Mouse (Mus musculus): ENCODE results near the gene F930015N05Rik. TPM values are rescaled to one million over a fixed set of nuclear protein-coding genes. Genes with fewer than 3 reads are reported as not detected.

F930015N05Rik gene
- not detected in 4 replicates for total RNA-seq (2023; ENCODE audit: inconsistent age)

GRCm38 (mm10) chr11:64436412-64436727, at the start of gene F930015N05Rik:
TSS of gene F930015N05Rik (minus strand) at chr11:64436653.

DNA sequence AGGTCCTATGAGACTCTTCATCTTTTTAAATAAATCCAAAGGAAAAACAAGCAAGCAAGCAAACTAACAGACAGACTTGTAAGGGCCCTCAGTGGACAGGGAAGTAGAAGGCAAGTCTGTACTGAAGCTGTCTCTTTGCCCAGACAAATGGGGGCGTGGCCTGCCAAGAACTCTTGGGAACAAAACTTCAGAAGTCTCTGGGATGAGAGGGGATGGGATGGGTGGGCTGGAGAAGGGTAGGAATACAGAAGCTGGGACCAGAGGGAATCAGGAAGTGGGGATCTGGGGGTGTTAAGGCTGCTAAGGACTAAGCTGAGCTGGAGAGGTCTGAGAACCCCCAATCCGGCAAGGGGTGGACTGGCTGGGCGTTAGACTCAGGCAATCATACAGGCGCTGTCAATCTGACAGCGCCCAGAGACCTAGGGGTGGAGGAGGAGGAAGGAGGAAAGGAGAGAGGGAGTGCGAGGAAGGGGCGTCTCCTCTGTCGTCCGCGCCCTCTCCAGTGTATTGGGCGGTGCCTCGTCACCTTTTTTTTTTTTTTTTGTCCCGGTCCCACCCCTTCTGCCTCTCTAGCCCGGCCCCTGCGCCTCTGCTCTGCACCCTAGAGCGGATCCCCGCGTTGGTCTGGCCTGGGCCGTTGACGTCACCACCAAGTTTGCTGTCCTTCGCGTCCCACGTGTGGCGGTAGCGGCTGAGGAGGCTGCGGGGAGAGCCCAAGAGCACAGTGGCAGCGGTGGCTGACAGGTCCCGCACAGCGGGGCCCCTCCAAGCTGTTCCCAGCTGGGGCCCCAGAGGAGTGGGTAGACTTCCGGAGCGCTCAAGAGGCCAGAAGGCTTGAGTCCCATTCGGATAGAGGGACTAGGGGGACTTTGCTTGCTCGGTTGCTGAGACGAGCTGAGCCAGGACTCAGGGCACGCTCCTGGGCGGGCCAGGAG, 1.6 kb downstream of the F930015N05Rik start, which contains the start of gene Hs3st3a1:
Hs3st3a1 (plus strand) TSS at position 722 of the 935 bp plus-strand sequence.

Other genes starting within 250 kb of the F930015N05Rik start
- 0.38 to 0.63 TPM (median 0.51 TPM) in 4 replicates for gene Hs3st3a1, start 1.3 kb downstream of the F930015N05Rik start, total RNA-seq (2023; ENCODE audit: inconsistent age)